8 mouse cellular contexts compared by ENCODE assay signal in the genomic region with DNA sequence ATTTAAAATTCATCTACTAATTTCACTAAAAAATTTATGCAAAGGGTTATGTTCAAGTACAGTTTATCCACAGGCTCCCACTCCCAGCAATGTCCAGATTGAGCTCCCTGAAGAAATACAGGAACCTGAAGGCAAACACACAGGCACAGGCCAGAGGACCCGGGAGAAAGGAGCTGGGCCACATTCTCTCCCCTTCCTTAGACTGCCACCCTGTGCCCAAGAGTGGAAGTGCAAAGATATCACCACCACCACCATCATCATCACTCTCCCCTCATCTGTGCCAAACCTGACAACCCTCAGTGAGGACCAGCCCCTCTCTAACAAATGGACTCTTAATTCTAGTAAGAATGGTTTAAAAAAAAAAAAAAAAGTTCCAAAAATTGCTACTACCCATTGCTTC. TPM values are rescaled to one million over a fixed set of nuclear protein-coding genes. Genes with fewer than 3 reads are reported as not detected.
A peak's percentile ranks its signal among the peaks of the same experiment; 100 is the strongest.
DNase-seq lines count a peak whose midpoint lies in the region; ATAC-seq and TF ChIP-seq lines count a peak whose summit lies in the region.

No protein-coding gene starts in this region.

- no peak overlapping the region for H3K27ac ChIP-seq in heart, postnatal 0 days (ENCODE audit: low read depth)
- H3K27ac ChIP-seq in heart, embryonic 11.5 days (ENCODE audit: low read depth, low read length): no peak overlapping the region
- no peak overlapping the region for H3K27ac ChIP-seq in forebrain, embryonic 16.5 days (ENCODE audit: low read length)

- H3K4me3 ChIP-seq in heart, postnatal 0 days (ENCODE audit: low read depth, low read length): no peak overlapping the region
- no peak overlapping the region for H3K4me3 ChIP-seq in heart, embryonic 11.5 days (ENCODE audit: low read depth, low read length)
- no peak overlapping the region for H3K4me3 ChIP-seq in forebrain, embryonic 16.5 days (replicated peaks; ENCODE audit: low read length)

- 0% methylated on average over 1 of the region's 1 CpGs for WGBS in heart, postnatal 0 days
- WGBS in heart, embryonic 11.5 days (ENCODE audit: insufficient replicate concordance): 17% methylated on average over 1 of the region's 1 CpGs
- 0% methylated on average over 1 of the region's 1 CpGs for WGBS in forebrain, embryonic 16.5 days

- H3K4me2 ChIP-seq in heart, postnatal 0 days (ENCODE audit: low read depth, low read length): no peak overlapping the region
- no peak overlapping the region for H3K4me2 ChIP-seq in heart, embryonic 11.5 days
- H3K4me2 ChIP-seq in forebrain, embryonic 16.5 days (ENCODE audit: low read length): no peak overlapping the region

- peak; percentile 77 for TF ChIP-seq CTCF in heart, postnatal 0 days (IDR thresholded peaks at IDR 0.05; ENCODE audit: low read depth)

- no peaks in the 10 kb centered on the region for H3K27me3 ChIP-seq in heart, postnatal 0 days (ENCODE audit: control insufficient read depth, insufficient read depth, low read length)
- H3K27me3 ChIP-seq in heart, embryonic 11.5 days (ENCODE audit: control insufficient read depth, insufficient read depth, low read length): no peaks in the 10 kb centered on the region
- no peaks in the 10 kb centered on the region for H3K27me3 ChIP-seq in forebrain, embryonic 16.5 days (replicated peaks; ENCODE audit: control insufficient read depth, insufficient read depth, low read length)

- no peaks in the 10 kb centered on the region for H3K9me3 ChIP-seq in heart, postnatal 0 days (replicated peaks; ENCODE audit: control insufficient read depth, low read length)
- no peaks in the 10 kb centered on the region for H3K9me3 ChIP-seq in heart, embryonic 11.5 days (replicated peaks; ENCODE audit: control insufficient read depth, low read length)
- no peaks in the 10 kb centered on the region for H3K9me3 ChIP-seq in forebrain, embryonic 16.5 days (ENCODE audit: control insufficient read depth, low read length)

- H3K9ac ChIP-seq in heart, postnatal 0 days (replicated peaks; ENCODE audit: low read depth, low read length): no peak overlapping the region
- H3K9ac ChIP-seq in heart, embryonic 11.5 days (ENCODE audit: low read depth, low read length): no peak overlapping the region
- no peak overlapping the region for H3K9ac ChIP-seq in forebrain, embryonic 16.5 days (replicated peaks; ENCODE audit: low read depth, low read length)

- no peak for TF ChIP-seq EP300 in heart, postnatal 0 days (IDR thresholded peaks at IDR 0.05; ENCODE audit: low read depth)

- H3K36me3 ChIP-seq in heart, postnatal 0 days (replicated peaks; ENCODE audit: control insufficient read depth, insufficient read depth, low read length): peaks cover 86% of the 10 kb centered on the region
- H3K36me3 ChIP-seq in heart, embryonic 11.5 days (ENCODE audit: control insufficient read depth, insufficient read depth, low read length): peaks cover 52% of the 10 kb centered on the region
- H3K36me3 ChIP-seq in forebrain, embryonic 16.5 days (ENCODE audit: control insufficient read depth, insufficient read depth): peaks cover 32% of the 10 kb centered on the region

- DNase-seq in heart, postnatal 0 days (ENCODE audit: low spot score): peak; percentile 43
- DNase-seq in CD8-positive naive resting alpha-beta T cell, adult 2 months (ENCODE audit: low read depth in 2 of 2, low spot score in 2 of 2): peak; percentile 28 to 46
- peak; percentile 36 for DNase-seq in c-Kit-positive CD71-negative TER-119-negative erythroid progenitor cells, embryonic 14.5 days (ENCODE audit: low read depth)
- DNase-seq in kidney, postnatal 25 days: peak; percentile 58 to 63
- peak; percentile 53 for DNase-seq in lung, postnatal 36 days
- peak; percentile 43 to 76 for DNase-seq in spleen, postnatal 10 days (ENCODE audit: low spot score in 2 of 2)

- ATAC-seq in heart, postnatal 0 days (ENCODE audit: insufficient read depth, low read depth): 0 out of 2 replicates have a peak, but pooled peaks have one; percentile 58
- ATAC-seq in heart, embryonic 11.5 days (replicated peaks; ENCODE audit: insufficient number of reproducible peaks, low FRiP score, low TSS enrichment): no peak
- peak; percentile 45; the same call in 1 of the 2 replicates for ATAC-seq in forebrain, embryonic 16.5 days

- H3K4me1 ChIP-seq in heart, postnatal 0 days (ENCODE audit: control insufficient read depth, insufficient read depth): no peaks in the 10 kb centered on the region
- H3K4me1 ChIP-seq in heart, embryonic 11.5 days (ENCODE audit: control insufficient read depth, insufficient read depth, low read length): no peaks in the 10 kb centered on the region
- H3K4me1 ChIP-seq in forebrain, embryonic 16.5 days (replicated peaks; ENCODE audit: control insufficient read depth, insufficient read depth, low read length): 0 out of 2 replicates have a peak, but pooled peaks cover 7% of the 10 kb centered on the region

RNA-seq across cellular contexts. Expression of a gene that starts 19.3 kb away (rescaled TPM):
- total RNA-seq in heart, postnatal 0 days (2014; rRNA removed; ENCODE audit: low replicate concordance): 113 and 152 TPM in 2 replicates
- polyA plus RNA-seq in heart, postnatal 0 days (2015; fragmentation: Nextera tagmentation; extraction: Ambion mirVana): 52.2 and 54.9 TPM in 2 replicates
- polyA plus RNA-seq in heart, embryonic 11.5 days (2014; fragmentation: Nextera tagmentation; extraction: Ambion mirVana): 60.3 and 63.1 TPM in 2 replicates
- polyA plus RNA-seq in forebrain, embryonic 16.5 days (2015; fragmentation: Nextera tagmentation; extraction: Ambion mirVana): 126 TPM in 2 replicates
